Mouse (Mus musculus) thymus, postnatal 0 days (tissue): ENCODE results near the gene Pcsk2. TPM values are rescaled to one million over a fixed set of nuclear protein-coding genes. Genes with fewer than 3 reads are reported as not detected.

Experiments
- DNase-seq: peaks from one replicate; pipeline ENCODE4 v3.0.0-alpha.2; 2015; ENCODE audit warnings: low spot score
- polyA plus RNA-seq: library from polyadenylated mRNA; unstranded; fragments of >200 nt; fragmentation: Nextera tagmentation; extraction: Ambion mirVana; gene quantifications from 2 replicates; pipeline ENCODE4 v1.2.1, GENCODE M21; 2015

The Pcsk2 gene
- polyA plus RNA-seq: 0.13 TPM in 1 of 2 replicates, not detected in the other

DNA sequence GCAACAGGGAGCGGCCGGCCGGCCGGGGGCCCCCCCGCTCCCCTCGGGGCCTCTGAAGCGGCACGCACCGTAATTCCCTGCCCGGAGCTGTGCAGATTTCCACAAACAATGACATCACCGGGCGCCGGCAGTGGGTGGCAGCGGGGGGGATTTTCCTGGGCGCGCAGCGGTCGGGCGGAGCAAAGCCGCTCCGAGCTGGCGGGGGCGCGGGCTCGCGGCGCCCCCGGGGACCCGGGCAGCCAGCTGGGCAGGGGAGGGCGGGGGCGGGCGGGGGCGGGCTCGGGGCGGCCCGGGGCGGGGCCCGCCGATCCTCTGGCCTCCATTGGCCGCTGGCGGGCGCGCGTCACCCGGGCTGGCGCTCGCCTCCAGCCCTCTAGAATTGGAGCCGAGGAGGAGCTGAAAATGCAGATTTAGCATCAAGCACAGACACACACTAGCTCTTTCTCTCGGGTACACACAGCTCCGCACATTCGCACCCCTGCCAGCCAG lies at the start of gene Pcsk2:
Gene Pcsk2, plus strand, starts transcription at position 399 of the 489 bp plus-strand sequence.
- DNase-seq: no peak

DNA sequence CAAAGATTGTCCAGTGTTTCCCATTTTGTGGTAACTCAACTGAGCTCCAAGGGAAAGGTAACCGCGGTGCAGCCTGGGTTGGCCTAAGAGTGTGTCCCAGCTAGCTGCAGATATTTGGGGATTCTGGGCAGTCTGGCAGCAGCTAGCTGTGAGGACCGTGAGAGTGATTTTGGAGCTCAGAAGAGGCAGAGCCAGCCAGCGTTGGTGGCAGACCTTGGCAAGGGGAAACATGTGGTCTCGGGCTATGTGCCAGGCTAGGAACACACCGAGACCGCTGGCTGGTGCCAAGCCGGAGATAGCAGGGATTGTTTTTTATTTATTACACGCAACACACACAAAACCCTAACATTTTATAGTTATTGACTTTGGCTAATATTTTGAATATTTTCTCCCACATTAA lies 45.1 kb upstream of the Pcsk2 start:
- DNase-seq: no peak

DNA sequence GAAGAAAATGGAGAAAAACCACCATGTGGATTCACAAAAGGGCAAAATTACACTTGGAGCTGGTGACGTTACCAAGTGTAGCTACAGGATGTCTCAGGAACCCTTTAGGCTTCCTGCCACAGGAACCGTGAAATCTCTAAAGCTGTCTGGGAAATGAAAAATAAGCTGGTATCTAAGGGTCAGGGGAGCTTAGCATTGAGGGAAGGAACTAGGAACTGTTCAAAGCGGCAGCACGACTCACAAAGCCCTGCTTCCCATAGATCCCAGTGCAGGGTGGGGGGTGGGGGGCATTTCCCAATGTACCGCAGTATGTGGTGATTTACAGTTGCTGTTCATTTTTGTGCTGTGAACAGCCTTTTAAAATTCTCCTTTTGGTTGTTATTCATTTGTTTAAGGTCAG lies 44.2 kb upstream of the Pcsk2 start:
- no peak for DNase-seq

DNA sequence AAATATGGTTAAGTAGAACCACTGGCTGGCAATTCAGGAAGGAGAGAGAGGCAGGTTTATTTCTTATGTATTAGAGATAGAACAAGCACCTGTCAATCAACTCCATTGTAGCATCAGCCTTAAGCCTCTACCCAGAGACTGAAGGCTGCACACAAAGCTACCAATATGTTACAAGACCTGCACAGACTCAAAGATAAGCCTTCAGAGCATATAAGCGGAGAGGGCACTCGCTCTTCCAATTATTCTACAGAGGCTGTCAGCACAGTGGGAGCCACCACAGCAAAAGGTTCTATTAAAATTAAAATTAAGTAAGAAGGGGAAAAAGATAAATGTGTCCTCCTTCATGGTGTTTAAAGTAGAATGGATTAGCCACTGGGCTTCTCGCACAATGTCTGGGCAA lies 43.8 kb upstream of the Pcsk2 start:
- DNase-seq: no peak

DNA sequence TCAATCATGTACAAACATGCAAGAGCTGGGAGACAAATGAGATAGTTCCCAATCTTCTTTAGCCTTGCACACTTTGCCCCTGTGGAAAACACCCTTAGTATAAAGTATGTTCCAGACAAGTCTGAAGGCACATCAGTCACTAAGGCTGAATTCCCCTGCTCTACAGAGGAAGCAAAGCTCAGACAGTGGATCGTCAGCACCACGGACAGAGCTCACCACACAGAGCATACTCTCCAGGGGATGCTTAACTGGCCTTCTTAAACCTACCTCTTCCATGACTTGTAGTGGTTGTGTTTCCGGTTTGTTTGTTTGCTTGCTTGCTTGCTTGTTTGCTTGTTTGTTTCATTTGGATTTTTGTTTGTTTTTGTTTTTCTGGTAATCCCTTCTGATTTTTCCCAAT lies 9.5 kb upstream of the Pcsk2 start:
- no peak for DNase-seq

DNA sequence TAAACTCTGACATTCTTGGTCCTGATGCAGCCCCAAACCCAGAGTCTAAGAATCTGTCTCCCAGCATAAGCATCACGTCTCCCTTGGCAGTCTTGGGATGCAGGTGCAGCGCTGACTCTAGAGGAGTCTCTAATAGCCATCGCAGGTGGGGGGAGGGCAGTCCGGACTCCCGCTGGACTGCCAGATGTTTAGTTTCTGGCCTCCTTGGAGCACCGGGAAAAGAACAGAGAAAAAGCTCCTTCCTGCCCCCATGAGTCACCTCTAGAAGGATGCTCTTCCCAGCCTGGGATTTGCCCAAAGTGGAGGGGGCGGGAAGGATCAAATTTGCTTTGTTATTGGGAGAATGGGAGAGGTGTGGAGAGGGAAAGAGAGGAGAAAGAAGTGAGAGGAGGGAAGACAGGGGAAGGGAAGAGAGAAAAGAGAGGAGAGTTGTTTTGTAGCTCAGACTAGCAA lies 631 bp upstream of the Pcsk2 start:
- no peak for DNase-seq

DNA sequence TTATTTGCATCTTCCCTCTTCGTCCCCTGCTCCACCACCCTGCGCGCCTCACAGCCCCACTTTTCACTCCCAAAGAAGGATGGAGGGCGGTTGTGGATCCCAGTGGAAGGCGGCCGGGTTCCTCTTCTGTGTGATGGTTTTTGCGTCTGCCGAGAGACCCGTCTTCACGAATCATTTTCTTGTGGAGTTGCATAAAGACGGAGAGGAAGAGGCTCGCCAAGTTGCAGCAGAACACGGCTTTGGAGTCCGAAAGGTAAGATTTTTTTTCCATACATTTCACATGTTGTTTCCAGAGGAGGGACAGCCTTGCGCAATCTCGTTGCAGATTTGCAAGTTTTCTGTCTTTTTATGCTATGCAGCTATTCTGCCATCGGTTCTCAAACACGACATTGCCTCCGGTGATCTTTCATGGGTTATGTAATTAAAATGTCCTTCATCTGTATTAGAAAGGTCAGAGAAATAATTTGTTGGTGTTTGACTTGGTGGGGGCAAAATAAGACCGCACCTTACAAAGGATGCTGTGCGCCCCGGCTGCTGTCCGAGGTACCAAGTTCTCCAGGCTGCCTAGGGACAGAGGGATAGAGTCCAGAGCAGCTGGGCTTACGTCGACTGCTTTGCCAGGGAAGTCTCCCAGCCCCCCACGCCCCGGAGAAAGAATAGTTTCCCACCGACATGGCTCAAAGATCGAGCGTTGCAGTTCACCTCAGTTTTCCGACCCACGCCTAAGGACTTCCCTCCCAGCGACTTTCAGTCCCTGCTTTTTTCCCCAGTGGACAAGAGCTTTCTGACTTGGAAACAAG lies 656 bp downstream of the Pcsk2 start:
- DNase-seq: no peak

DNA sequence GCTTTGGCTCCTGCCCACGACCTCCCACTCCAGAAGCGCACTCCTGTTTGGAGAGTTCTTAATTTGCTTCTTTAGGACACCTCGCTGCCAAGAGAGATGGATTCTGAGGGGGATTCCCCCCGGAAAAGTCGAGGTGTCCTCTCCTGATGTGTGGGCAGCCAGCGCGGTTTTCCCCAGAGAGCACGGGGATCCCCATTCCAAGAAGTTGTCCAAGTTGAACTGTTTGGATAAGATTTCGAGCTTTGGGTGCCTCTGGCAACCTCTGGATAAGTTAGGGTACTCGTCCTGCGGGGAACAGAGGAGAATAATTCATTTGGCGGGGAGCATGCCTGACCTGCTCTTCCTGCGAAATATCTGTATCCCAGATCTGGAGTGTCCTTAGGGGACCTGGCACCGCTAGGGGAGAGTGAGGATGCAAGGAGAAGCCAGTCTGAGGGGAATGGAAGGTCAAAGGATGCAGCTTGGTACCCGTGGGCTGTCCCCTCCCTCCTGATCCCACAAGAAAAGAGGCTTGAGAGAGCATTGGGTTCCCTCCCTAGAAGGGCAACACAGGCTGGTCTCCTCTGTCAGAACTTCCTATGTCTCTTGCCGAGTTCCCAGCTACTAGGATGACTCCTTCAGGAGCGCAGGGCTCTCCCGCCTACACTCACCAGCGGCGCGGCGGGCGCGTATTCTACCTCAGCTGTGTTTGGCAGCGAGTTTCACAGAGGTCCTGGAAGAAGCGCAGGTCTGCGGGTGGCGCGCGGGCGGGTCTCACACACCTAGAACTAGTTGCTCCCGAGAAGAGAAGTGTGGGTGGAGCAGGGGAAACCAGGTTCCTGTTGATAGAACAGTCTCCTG lies 1.5 kb downstream of the Pcsk2 start:
- DNase-seq: no peak

DNA sequence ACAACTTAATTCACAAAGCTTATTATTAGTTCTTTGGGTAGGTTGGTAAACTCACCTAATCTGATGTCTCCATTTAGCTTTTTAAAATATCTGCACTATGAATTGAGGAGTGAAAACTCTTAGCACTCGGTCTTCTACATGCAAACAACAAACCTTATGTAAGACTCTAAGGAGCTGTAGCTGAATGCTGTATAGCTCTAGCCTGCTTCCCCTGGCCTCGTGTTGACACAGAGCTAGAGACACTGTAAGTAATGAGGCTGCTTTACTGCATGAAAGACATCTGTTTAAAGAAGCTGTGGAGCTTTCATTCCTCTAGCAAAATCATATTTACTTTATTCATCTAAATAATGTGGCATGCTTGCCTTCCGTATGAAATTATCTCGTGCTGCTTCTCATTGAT lies 14.4 kb downstream of the Pcsk2 start:
- no peak for DNase-seq

DNA sequence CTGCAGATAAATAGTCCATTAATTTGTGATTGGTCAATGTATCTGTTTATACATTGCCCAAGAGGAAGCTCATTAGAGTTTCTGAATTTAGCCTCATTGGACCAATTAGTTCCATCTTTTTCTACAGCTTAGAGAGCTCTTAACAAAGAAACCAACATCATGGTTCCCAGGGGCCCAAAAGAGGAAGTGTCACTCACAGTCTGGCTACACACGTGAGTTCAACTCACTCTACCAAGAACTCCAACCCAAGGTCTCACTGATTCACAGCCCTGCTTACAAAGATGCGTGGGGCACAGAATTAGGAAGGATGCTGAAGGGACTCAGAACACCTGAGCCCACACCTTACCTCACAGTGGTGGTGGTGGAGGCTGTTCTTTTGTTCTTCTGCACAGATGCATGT lies 19.1 kb downstream of the Pcsk2 start:
- DNase-seq: no peak

DNA sequence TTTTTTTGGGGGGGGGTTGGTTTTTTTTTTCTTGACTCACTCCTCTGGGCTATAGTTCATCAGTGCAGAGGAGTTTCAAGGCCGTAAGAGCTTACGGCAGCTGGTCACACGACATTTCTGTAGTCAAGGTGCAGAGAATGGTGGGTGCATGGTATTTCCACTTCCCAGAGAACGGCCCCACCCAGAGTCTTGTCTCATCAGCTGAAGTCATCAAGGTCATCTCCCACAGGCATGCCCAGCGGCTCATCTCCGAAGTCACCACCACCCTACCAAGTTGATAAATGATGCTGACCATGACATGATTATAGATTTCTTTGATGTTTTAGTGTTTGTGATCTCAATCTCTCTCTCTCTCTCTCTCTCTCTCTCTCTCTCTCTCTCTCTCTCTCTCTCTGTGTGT lies 20.0 kb downstream of the Pcsk2 start:
- no peak for DNase-seq

DNA sequence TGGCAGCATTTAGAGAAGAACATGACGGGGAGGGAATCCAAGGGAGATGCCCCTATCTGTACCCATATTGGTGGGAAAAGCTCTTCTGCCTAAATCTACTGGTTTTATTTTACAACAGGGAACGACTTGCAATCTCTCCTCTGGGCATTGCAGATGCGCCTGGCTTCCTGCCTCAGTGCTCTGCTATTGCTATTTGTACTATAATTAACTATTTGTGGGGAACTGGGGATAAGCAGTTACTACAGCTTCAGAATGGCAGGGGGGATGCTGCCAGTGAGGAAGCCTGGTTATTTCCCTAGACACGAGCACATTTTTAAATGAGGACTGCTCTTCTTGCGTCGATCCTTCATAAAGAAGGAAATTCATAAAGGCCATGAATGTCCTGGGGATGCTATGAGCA lies 39.4 kb downstream of the Pcsk2 start:
- DNase-seq: no peak

DNA sequence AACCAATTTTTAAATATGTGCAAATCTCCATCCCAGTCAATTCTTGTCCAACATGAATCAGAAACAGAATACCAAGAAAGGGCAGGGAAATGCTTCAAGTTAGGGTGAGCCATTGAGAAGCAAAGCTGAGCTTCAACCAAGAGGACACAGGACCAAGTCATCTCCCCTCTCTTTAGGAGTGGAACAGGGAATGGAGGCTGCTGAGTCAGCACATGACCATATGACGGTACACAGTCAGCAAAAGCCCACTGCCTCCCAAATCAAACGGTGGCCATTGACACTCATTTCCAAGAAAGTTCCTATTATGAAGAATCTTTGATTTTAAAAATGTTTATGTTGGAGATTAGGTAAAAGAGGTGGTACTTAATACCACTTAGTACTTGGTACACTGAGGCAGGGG lies 44.4 kb downstream of the Pcsk2 start:
- no peak for DNase-seq

DNA sequence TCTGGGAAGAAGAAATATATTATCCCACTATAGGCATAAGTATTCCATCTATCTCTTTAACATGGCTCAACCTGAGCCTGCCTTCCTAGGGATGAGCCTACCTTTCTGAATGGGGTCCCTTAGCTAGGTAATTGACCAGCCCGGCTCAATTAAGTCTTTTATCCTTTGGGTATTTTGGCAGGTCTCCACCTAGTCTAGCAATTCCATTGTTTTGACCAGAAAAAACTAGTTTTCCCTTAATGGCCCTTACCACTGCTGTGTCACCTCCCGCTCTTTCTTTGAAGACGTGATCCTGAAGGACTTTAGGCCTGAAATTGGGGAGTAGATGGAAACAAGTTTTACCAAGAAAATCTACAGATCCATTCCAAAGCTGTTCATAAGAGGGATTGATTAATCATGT lies 57.1 kb downstream of the Pcsk2 start:
- DNase-seq: no peak

DNA sequence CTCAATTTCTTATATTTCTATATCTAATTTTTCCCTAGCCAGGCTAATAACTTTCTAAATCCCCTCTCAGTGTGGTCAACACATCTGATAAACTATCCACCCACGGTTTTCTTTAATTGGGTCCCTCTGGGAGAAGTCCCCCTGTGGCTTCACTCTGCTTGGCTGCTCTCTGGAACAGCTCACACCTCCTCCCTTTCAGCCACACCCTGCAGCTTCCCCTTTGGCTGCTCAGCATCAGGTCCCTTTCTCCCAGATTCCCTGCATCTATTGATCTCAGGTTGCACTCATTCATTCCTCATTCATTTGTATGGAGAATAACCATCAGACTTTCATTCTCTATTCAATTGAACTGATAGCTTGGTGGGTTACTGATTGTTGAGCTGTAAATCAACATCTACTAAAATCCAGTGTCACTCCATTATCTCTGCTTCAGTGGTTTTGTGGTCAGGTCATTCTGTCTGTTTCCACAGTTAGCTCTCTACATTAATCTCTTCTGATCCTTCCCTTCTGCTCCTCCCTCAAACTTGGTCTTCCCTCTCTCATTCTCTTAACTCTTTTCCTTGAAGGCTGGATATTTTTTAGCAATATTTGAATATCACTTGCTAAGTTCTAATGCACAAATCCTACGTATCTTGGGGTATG lies 58.0 kb downstream of the Pcsk2 start:
- no peak for DNase-seq

DNA sequence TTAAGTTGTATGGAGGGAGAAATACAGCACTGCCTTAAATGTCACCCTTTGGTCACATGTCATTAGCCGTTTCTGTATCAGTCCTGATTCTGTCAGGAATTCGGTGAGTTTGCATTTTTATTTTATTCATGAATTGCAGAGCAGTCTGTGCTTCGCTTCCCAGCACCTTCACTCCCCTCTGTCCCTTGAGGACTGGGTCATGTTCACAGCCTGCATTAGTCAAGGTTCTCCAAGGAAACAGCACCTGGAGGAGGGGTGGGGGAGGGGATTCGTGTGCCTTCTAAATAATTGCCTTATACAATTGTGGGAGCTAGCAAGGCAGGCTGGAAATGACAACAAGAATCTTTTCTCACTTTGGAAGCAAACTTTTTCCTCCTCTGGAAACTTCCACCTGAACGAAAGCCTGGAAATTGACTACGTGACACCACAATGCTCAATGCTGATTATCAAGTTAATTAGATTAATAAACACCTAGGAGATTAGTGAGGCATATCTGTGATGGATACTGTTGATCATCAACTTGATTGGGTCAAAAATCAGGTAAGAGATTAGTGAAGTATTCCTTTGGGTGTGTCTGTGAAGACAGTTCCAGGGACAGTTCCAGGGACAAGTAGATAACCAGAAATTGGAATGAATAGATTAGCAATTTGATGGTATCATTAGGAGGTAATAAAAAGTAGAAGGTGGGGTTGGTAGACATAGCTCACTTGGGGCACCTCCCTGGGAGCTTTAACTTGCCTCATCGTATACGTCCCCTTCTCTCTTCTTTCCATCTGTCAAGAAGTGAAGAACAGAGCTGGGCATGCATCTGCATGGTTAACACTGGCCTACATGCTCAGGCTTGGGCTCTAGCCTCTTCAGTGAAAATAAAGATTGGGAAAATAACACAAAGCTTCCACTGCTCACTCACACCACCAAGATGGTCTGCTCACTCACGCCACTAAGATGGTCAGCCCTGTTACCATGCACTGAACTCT lies 64.7 kb downstream of the Pcsk2 start:
- no peak for DNase-seq

DNA sequence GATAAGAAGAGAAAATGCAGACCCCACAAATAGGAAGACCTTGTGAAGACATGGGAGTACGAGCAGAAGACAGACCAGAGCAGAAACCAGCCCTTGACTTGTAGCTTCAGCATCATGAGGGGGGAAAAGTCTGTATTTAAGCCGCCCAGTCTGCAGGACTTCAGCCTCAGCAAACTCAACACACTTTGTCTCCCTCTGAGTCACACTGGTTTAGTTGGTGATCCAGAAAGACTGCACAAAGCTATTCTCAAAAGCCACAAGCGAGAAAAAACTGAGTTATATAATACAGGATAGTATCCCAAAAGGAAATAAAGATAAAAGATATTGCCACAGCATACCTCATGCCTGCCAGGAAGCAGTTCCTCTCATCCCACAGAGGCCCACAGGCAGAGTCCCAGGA lies 67.5 kb downstream of the Pcsk2 start:
- no peak for DNase-seq

DNA sequence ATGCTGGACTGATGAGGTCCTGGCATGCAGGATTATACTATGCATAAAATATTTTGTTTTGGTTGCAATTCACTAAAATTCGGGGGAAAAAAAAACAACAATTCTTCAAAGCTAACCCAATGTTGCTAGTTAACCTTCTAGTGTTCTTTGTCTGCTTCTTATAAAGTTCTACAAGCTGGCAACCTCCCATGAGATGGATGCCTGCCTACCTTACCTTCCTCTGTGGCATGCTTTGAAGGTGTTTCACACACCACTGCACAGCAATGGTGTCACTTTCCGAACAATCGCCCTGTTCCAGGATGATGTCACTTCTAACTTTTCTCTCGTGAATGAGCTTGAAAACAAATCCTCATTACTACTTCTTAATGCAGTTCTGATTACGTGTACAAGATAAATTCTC lies 68.8 kb downstream of the Pcsk2 start:
- DNase-seq: no peak

DNA sequence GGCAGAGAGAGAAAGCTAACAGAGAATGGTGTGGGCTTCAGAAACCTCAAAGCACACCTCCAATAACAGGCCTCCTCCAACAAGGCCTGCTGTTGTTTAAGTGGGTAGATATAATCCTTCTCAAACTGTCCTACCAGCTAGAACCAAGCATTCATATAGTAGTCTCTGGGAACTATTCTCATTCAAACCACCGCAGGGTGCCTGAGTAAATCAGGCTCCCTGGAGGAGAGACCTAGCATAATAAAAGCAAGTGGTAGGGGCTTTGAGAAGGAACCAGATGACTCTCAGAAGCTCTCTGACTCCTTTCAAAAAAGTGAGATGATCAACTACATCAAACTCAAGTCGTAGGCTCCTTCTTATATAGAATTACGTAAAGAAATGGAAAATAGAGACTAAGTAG lies 75.0 kb downstream of the Pcsk2 start:
- DNase-seq: no peak

DNA sequence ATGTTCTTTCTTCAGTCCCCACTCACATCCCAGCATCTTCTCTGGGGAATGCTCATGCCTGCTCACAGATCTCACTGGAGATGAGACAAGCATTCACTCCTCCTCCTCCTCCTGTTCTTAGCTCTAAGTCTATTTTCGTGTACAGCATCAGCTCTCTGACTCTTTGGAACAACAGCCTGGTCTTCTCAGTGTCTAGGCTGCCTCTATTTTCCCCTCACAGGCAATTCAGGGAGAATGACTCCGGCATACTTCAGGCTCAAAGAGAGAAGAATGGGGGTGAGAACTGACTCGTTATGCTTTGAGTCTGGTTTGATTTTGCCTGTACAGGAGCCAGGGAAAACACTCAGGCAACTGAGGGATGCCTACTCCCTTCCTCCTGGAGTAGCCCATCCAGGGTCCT lies 78.0 kb downstream of the Pcsk2 start:
- DNase-seq: no peak

DNA sequence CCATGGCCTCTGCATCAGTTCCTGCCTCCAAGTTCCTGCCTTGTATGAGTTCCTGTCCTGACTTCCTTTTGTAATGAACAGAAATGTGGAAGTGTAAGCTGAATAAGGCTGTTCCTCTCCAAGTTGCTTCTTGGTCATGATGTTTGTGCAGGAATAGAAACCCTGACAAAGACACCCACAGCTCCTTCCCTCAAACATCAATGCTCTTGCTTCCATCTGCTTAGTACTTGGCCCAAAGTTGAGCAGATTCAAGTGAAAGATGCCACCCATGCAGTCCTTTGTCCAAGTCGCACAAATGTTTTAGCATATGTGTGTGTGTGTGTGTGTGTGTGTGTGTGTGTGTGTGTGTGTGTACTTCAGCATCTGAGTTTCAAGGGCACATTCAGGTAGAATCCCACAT lies 97.3 kb downstream of the Pcsk2 start:
- DNase-seq: no peak
